Mouse (Mus musculus) midbrain, embryonic 14.5 days (tissue): Measurements from ENCODE around the gene Dnah9. TPM values are rescaled to one million over a fixed set of nuclear protein-coding genes. Genes with fewer than 3 reads are reported as not detected.

ENCODE experiments used
- ATAC-seq: fragments of 200-750 bp; cut with Nextera tagmentation; 2 replicates; pipeline ENCODE4 v1.8.0; 2017; ENCODE audit warnings: moderate number of reproducible peaks, moderate library complexity; ENCODE audit not compliant: low FRiP score, low TSS enrichment
- DNase-seq: peaks from one replicate; pipeline ENCODE4 v3.0.0-alpha.2; 2015
- H3K27ac ChIP-seq: fragments of 300-500 bp; sonication (generic); replicated peaks from 2 replicates; pipeline ENCODE4 v1.5.1; 2014; ENCODE audit warnings: mild to moderate bottlenecking, low read depth, low read length, moderate library complexity
- H3K27me3 ChIP-seq: fragments of 300-500 bp; sonication (generic); 2 replicates; pipeline ENCODE4 v1.6.1; 2014; ENCODE audit warnings: low read length, control low read depth, mixed read lengths; ENCODE audit not compliant: control insufficient read depth, insufficient read depth
- H3K36me3 ChIP-seq: fragments of 300-500 bp; sonication (generic); 2 replicates; pipeline ENCODE4 v1.6.1; 2014; ENCODE audit warnings: low read length, control low read depth; ENCODE audit not compliant: control insufficient read depth, insufficient read depth
- H3K4me1 ChIP-seq: fragments of 300-500 bp; sonication (generic); 2 replicates; pipeline ENCODE4 v1.6.1; 2014; ENCODE audit warnings: mild to moderate bottlenecking, antibody characterized with exemption, low read length, control low read depth; ENCODE audit not compliant: control insufficient read depth, insufficient read depth
- H3K4me2 ChIP-seq: fragments of 300-500 bp; sonication (generic); 2 replicates; pipeline ENCODE4 v1.6.1; 2014; ENCODE audit warnings: mild to moderate bottlenecking, low read length, moderate library complexity
- H3K4me3 ChIP-seq: fragments of 300-500 bp; sonication (generic); replicated peaks from 2 replicates; pipeline ENCODE4 v1.5.1; 2014; ENCODE audit warnings: low read depth, low read length
- H3K9ac ChIP-seq: fragments of 300-500 bp; sonication (generic); replicated peaks from 2 replicates; pipeline ENCODE4 v1.6.1; 2014; ENCODE audit warnings: mild to moderate bottlenecking, low read length, moderate library complexity
- H3K9me3 ChIP-seq: fragments of 300-500 bp; sonication (generic); 2 replicates; pipeline ENCODE4 v1.6.1; 2016; ENCODE audit warnings: low read length, control low read depth, mixed read lengths; ENCODE audit not compliant: control insufficient read depth
- WGBS: fragments of 180-500 bp; shearing (Covaris S2); extraction: QIAGEN DNeasy Blood & Tissue Kit; methylation state at CpG from one replicate; pipeline ENCODE4 v1.1.7; 2014; 5-methylcytosine and 5-hydroxymethylcytosine counted together
- polyA plus RNA-seq: library from polyadenylated mRNA; unstranded; fragments of >200 nt; fragmentation: Nextera tagmentation; extraction: Ambion mirVana; gene quantifications from 2 replicates; pipeline ENCODE4 v1.2.1, GENCODE M21; 2014

Gene Dnah9
- polyA plus RNA-seq, 1 experiment from 2014 or later, result 1.1 TPM

DNA sequence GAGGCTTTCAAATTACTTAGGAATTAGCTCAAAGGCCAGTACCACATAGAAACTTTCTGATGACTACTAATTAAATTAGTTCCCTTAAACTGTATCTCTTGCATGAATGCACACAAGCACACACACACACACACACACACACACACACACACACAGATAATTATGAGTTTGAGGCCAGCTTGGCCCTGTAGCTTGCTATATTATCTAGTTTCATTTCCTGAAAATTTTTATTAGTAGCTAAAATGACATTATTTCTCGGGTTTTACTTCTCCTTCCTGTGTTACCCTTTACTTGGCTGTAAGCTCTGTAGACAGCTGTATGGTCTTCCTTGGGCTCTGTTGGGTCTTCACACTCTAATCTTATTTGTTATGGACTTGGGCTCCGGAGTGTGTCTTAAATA is 264.4 kb downstream of the Dnah9 start:
- no peaks in the 10 kb centered on the region for H3K36me3 ChIP-seq
- no peak overlapping the region for H3K27ac ChIP-seq
- no peak overlapping the region for H3K4me2 ChIP-seq
- H3K27me3 ChIP-seq, result no peaks in the 10 kb centered on the region
- ATAC-seq (no peak), DNase-seq (no peak)
- WGBS, result 74% methylated on average over 2 of the region's 2 CpGs
- no peaks in the 10 kb centered on the region for H3K4me1 ChIP-seq
- H3K4me3 ChIP-seq, result no peak overlapping the region
- H3K9ac ChIP-seq, result no peak overlapping the region
- no peaks in the 10 kb centered on the region for H3K9me3 ChIP-seq

DNA sequence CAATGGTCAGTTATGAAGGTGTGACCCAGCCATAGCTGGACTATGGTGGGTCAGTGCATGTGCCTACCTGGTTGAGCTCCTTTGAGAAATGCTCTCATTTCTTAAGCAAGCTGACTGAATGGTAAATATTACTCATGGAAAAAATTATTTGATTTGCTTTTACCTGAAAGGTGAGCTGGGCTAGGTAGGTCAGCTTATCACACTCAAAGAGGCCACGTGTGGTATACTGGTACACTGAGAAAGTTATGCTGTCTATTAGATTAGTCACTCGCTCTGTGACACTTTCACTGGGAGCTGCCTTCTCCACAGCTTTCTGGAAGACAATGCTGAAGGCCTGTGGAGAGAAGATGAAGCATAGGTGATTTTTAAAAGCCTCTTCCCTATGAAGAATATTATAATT is 286.9 kb downstream of the Dnah9 start:
- no peak overlapping the region for H3K27ac ChIP-seq
- DNase-seq, result no peak
- H3K4me3 ChIP-seq, result no peak overlapping the region
- H3K36me3 ChIP-seq, result no peaks in the 10 kb centered on the region
- no peak overlapping the region for H3K9ac ChIP-seq
- WGBS, result 85% methylated on average over 2 of the region's 2 CpGs
- no peak overlapping the region for H3K4me2 ChIP-seq
- H3K9me3 ChIP-seq, result no peaks in the 10 kb centered on the region
- H3K27me3 ChIP-seq, result no peaks in the 10 kb centered on the region
- ATAC-seq, result no peak
- 0 out of 2 replicates have a peak, but pooled peaks cover 3% of the 10 kb centered on the region for H3K4me1 ChIP-seq

DNA sequence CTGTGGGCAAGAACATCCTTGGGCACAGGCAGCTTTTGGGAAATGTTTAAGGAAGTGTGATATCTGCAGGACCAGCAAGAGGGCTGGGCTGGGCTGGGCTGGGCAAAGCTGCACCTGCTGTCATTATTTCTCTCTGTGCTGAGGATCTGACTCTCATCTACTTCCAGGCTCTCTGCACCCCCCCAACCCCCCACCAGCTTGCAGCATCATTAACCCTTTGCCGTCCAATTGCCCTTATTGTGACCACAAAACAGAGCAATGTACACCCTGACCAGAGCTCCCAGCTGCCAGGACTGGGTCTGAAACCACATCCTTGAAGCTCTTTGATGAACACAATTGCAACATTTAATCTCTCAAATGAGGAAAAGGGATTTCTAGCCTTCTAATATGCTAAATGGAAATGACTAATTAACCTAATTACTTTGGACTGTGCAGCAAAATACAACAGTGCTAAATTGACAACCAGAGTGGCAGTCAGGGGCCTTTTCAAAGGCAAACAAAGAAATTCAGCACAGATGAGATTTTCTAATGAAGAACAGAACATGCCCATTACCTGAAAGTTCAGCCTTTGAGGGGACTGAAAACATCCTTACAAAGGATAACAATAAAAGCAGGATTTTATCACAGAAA is 291.1 kb downstream of the Dnah9 start:
- WGBS, result 69% methylated on average over 1 of the region's 1 CpGs
- Histone ChIP-seq H3K4me3 (no peak overlapping the region), H3K36me3 (no peaks in the 10 kb centered on the region), H3K4me1 (0 out of 2 replicates have a peak, but pooled peaks cover 3% of the 10 kb centered on the region), H3K9me3 (no peaks in the 10 kb centered on the region), H3K9ac (no peak overlapping the region), H3K27me3 (no peaks in the 10 kb centered on the region), H3K4me2 (no peak overlapping the region), H3K27ac (no peak overlapping the region)
- ATAC-seq, result no peak
- peak; percentile 8 for DNase-seq

DNA sequence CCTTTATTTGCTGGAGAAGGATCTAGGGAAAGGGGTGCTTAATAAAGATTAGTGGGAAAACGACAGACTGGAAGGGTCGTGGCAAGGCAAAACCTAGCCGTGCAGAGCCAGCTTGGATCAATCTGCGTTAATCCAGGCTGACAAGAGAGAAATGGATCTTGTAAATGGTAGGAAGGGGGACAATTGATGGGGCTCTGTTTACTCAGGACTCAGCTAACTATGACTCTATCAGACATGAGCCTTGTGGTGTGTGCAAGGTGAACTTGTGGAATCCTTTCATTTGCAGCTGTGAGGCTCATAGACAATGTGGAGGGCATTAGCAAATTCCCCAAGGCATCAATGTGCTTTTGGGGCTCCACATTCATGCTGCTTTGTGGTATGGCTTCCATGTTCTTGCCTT is 306.9 kb downstream of the Dnah9 start:
- no peak overlapping the region for H3K27ac ChIP-seq
- no peaks in the 10 kb centered on the region for H3K4me1 ChIP-seq
- DNase-seq (peak; percentile 7), ATAC-seq (no peak)
- WGBS, result 12% methylated on average over 4 of the region's 4 CpGs
- no peak overlapping the region for H3K4me2 ChIP-seq
- H3K9me3 ChIP-seq, result no peaks in the 10 kb centered on the region
- H3K9ac ChIP-seq, result no peak overlapping the region
- no peaks in the 10 kb centered on the region for H3K27me3 ChIP-seq
- no peak overlapping the region for H3K4me3 ChIP-seq
- H3K36me3 ChIP-seq, result no peaks in the 10 kb centered on the region

DNA sequence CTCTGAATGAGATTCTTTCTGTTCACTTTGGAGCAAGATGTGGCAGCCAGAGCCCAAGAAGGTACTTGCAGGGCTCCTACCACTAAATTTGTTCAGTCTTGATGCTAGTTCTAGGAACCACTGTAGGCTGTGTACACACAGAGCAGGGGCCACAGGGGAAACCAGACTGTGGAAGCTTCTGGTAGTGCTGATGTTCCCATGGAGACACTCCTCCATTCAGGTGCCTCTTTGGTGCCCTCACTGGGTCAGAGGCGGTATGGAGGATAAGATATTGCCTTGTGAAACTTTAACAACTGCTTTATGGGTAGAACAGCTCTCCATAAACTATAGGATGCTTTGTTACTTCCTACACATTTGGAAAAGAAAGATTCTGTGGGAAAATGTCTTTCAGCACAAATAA is 316.3 kb downstream of the Dnah9 start:
- no peaks in the 10 kb centered on the region for H3K4me1 ChIP-seq
- no peaks in the 10 kb centered on the region for H3K36me3 ChIP-seq
- no peak for ATAC-seq
- H3K4me3 ChIP-seq, result no peak overlapping the region
- no peak overlapping the region for H3K9ac ChIP-seq
- H3K9me3 ChIP-seq, result no peaks in the 10 kb centered on the region
- H3K27ac ChIP-seq, result no peak overlapping the region
- DNase-seq, result peak; percentile 32
- 14% methylated on average over 1 of the region's 1 CpGs for WGBS
- no peaks in the 10 kb centered on the region for H3K27me3 ChIP-seq
- no peak overlapping the region for H3K4me2 ChIP-seq

DNA sequence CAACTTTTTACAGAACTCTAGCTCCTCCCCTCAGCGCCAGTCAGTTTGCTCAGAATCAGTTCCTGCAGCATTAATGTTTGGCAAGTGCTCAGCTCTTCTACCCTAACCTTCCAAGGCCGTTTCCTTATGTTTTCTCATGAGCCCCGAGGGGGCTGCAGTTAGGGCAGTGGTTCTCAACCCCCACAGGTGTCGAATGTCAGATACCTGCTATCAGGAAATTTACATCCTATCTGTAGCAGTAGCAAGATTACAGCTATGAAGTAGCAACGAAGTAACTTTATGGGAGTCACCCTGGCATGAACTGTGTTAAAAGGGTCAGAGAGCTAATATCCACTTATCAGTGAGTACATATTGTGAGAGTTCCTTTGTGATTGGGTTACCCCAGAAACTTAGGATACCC is 321.9 kb downstream of the Dnah9 start:
- H3K4me2 ChIP-seq, result no peak overlapping the region
- no peaks in the 10 kb centered on the region for H3K36me3 ChIP-seq
- H3K4me3 ChIP-seq, result no peak overlapping the region
- no peak overlapping the region for H3K9ac ChIP-seq
- H3K9me3 ChIP-seq, result no peaks in the 10 kb centered on the region
- DNase-seq (no peak), ATAC-seq (no peak)
- H3K27me3 ChIP-seq, result no peaks in the 10 kb centered on the region
- no peak overlapping the region for H3K27ac ChIP-seq
- 89% methylated on average over 5 of the region's 5 CpGs for WGBS
- no peaks in the 10 kb centered on the region for H3K4me1 ChIP-seq

DNA sequence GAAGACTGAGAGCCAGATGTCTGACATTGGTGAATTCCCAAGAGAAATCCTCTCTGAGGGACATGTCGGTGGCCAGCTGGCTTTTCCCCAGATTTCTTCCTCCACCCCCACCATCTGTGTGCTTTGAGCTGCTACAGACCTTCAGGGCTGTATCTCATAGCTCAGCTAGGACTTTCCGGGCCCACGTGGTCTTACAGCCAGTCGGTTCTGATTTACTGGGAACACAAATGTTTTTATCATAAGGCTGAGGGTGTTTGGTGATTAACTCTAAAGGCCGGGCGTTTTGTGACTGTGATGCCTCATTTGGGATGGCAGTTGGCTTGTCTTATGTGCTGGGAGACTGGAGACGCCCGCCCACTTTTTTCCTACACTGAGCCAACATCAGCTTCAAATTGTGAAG is 329.4 kb downstream of the Dnah9 start:
- DNase-seq (no peak), ATAC-seq (no peak)
- 83% methylated on average over 8 of the region's 8 CpGs for WGBS
- no peak overlapping the region for H3K4me2 ChIP-seq
- H3K9ac ChIP-seq, result no peak overlapping the region
- no peaks in the 10 kb centered on the region for H3K27me3 ChIP-seq
- no peaks in the 10 kb centered on the region for H3K9me3 ChIP-seq
- no peak overlapping the region for H3K27ac ChIP-seq
- no peaks in the 10 kb centered on the region for H3K36me3 ChIP-seq
- H3K4me1 ChIP-seq, result no peaks in the 10 kb centered on the region
- no peak overlapping the region for H3K4me3 ChIP-seq

DNA sequence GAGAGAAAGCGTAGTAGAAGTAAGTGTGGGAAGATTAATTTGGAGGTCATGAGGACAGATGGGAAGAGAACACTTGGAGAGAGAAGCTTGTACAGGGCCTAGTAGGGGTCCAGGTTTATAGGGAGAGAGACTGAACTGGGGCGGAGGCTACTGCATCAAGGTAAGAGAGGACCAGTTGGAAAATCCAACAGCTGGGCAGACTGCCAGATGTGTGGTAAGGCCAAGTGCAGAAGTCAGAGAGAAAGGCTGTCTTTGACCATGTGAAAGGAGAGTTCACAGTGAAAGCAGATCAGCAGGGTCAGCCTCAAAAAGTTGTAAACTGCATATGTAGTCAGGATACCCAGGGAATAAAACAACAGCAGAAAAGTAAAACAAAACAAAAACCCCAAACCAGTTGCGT is 343.8 kb downstream of the Dnah9 start:
- ATAC-seq (no peak), DNase-seq (no peak)
- 98% methylated on average over 3 of the region's 3 CpGs for WGBS
- peaks cover 55% of the 10 kb centered on the region for H3K36me3 ChIP-seq
- H3K27me3 ChIP-seq, result no peaks in the 10 kb centered on the region
- H3K4me3 ChIP-seq, result no peak overlapping the region
- no peak overlapping the region for H3K9ac ChIP-seq
- no peak overlapping the region for H3K4me2 ChIP-seq
- no peaks in the 10 kb centered on the region for H3K9me3 ChIP-seq
- H3K4me1 ChIP-seq, result no peaks in the 10 kb centered on the region
- no peak overlapping the region for H3K27ac ChIP-seq

DNA sequence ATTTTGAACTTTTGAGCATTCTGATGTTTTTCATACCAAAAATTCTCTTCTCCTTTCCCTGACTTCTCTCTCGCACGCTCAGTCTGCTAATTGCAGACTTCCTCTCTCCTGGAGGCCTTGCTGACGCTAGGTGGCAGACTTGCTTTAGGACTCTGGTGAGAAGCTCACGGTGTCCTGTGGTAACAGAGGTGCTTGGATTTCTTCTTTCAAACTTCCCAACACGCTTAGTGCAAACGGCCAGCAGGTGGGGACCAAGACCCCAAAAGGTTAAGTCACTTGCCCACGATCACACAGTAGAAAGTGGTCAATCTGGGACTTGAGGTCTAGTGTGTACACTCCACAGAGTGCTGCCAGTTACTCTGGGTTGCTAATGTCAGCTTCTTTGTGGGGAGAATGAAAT is 347.5 kb downstream of the Dnah9 start:
- H3K4me1 ChIP-seq, result no peaks in the 10 kb centered on the region
- H3K9ac ChIP-seq, result no peak overlapping the region
- DNase-seq, result peak; percentile 93
- no peak overlapping the region for H3K4me3 ChIP-seq
- H3K4me2 ChIP-seq, result no peak overlapping the region
- ATAC-seq, result peak; percentile 40
- H3K27me3 ChIP-seq, result no peaks in the 10 kb centered on the region
- 11% methylated on average over 7 of the region's 7 CpGs for WGBS
- H3K27ac ChIP-seq, result no peak overlapping the region
- no peaks in the 10 kb centered on the region for H3K9me3 ChIP-seq
- peaks cover 43% of the 10 kb centered on the region for H3K36me3 ChIP-seq
